Comparison of ENCODE assay signal across 8 mouse cellular contexts in genomic region chr15:11320481-11320880, GRCm38 (mm10).
DNase-seq lines count a peak whose midpoint lies in the region; ATAC-seq and TF ChIP-seq lines count a peak whose summit lies in the region.

No protein-coding gene starts in this region.

- peak; percentile 82 for TF ChIP-seq CTCF in heart, adult 2 months (IDR thresholded peaks at IDR 0.05)

- intact Hi-C loops in heart, adult 2 months (cut with DNase I), result loop anchor here (1.0 to 5.0 kb wide), 2 partner anchors 282 to 398 kb away; no protein-coding TSS in a partner anchor
- intact Hi-C loops in heart, postnatal 10 days (cut with DNase I), result loop anchor here (1.0 kb wide), 2 partner anchors 282 to 399 kb away; no protein-coding TSS in a partner anchor

- 0 out of 2 replicates have a peak, but pooled peaks have one; percentile 79 for ATAC-seq in megakaryocyte-erythroid progenitor cell, adult 5-6 weeks (replicated peaks; ENCODE audit: low FRiP score, low TSS enrichment, poor library complexity, severe bottlenecking)

- H3K4me3 ChIP-seq in heart, adult 2 months, result no peak overlapping the region

- peak; percentile 14 to 55 for DNase-seq in heart, adult 2 months
- no peak for DNase-seq in heart, adult 11 months
- DNase-seq in NIH3T3 (ENCODE audit: low read depth), result peak; percentile 86
- peak; percentile 81 for DNase-seq in embryo, embryonic 10.5 days (ENCODE audit: low spot score)
- peak; percentile 47 to 65 for DNase-seq in heart, postnatal 10 days
- peak; percentile 15 to 65 for DNase-seq in layer of hippocampus, adult 18-20 months (ENCODE audit: low spot score in 2 of 2)
- DNase-seq in thymus, postnatal 14 days, result peak; percentile 41

- no peak overlapping the region for H3K9ac ChIP-seq in heart, adult 2 months (ENCODE audit: low read depth, low read length)

- TF ChIP-seq EP300 in heart, adult 2 months (IDR thresholded peaks at IDR 0.05; ENCODE audit: insufficient read depth, low read depth, low read length), result peak; percentile 58; the same call in 1 of the 2 replicates

- H3K27me3 ChIP-seq in heart, adult 2 months (ENCODE audit: control insufficient read depth, insufficient read depth, low read length), result no peaks in the 10 kb centered on the region

- no peak overlapping the region for H3K27ac ChIP-seq in heart, adult 2 months

- TF ChIP-seq POLR2A in heart, adult 2 months (IDR thresholded peaks at IDR 0.05; ENCODE audit: insufficient read depth, low read depth, low read length), result no peak

- no peaks in the 10 kb centered on the region for H3K79me2 ChIP-seq in heart, adult 2 months (replicated peaks; ENCODE audit: control insufficient read depth, insufficient read depth, low read length)

- WGBS in heart, adult 2 months, result 30% methylated on average over 8 of the region's 8 CpGs

- H3K4me1 ChIP-seq in heart, adult 2 months (ENCODE audit: control insufficient read depth, insufficient read depth, low read length), result peaks cover 2% of the 10 kb centered on the region

- H3K36me3 ChIP-seq in heart, adult 2 months (ENCODE audit: control insufficient read depth, insufficient read depth, low read length), result no peaks in the 10 kb centered on the region
